Mouse (Mus musculus) ES-E14 (cell line): Measurements from ENCODE around the gene Qtrt1.

Source experiments
- CHD2 ChIP-seq: IDR thresholded peaks from 2 replicates; pipeline ENCODE4 v1.6.1; 2014; ENCODE audit warnings: mild to moderate bottlenecking, low read depth, low read length, inconsistent platforms
- HCFC1 ChIP-seq: IDR thresholded peaks from 2 replicates; pipeline ENCODE4 v1.6.1; 2012; ENCODE audit warnings: low read length, inconsistent platforms, borderline replicate concordance; ENCODE audit not compliant: insufficient read depth
- MAFK ChIP-seq: IDR thresholded peaks from 2 replicates; pipeline ENCODE4 v1.6.1; 2014; ENCODE audit warnings: mild to moderate bottlenecking, low read depth, low read length, inconsistent platforms; ENCODE audit not compliant: insufficient read depth
- ZC3H11A ChIP-seq: IDR thresholded peaks from 2 replicates; pipeline ENCODE4 v1.6.1; 2012; ENCODE audit warnings: low read depth, mild to moderate bottlenecking, inconsistent platforms, low read length, borderline replicate concordance
- ZNF384 ChIP-seq: IDR thresholded peaks from 2 replicates; pipeline ENCODE4 v1.6.1; 2012; ENCODE audit warnings: low read depth, low read length, inconsistent platforms

DNA sequence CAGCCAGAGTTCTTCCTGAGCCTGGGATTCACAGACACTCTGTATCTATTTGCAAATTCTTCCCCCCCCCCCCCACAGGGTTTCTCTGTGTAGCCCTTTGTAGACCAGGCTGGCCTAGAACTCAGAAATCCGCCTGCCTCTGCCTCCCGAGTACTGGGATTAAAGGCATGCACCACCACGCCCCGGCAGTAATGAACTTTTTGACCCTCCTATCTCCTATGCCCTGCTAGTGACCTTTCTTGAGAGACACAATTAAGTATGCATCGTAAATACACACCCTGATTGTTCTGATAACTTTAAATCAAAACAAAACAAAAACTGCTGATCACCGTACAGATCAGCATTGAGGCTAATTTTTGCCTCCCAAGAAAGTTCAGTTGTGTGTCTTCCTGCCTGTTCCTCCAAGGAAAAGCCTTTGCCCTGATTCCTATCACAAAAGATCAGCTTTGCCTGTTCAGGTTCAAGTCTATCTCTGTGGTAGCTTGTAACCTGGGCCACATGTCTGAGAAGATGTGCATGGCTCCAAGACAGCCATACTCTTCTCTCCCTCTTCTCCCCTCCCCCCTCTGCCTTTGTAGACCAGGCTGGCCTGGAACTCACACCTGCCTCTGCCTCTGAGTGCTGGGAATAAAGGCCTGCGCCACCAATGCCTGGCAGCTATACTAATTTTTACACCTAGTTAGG is 44.8 kb downstream of the Qtrt1 start:
- no peak for TF ChIP-seq ZC3H11A
- TF ChIP-seq ZNF384: no peak
- TF ChIP-seq CHD2: no peak
- TF ChIP-seq HCFC1: no peak
- TF ChIP-seq MAFK: no peak
